Mouse (Mus musculus) liver, adult 2 months (tissue): ENCODE data around the gene Gart. TPM values are rescaled to one million over a fixed set of nuclear protein-coding genes. Genes with fewer than 3 reads are reported as not detected.
A peak's percentile ranks its signal among the peaks of the same experiment; 100 is the strongest.

Source experiments
- DNase-seq: peaks from one replicate; pipeline ENCODE4 v3.0.0-alpha.2; 2011; ENCODE audit warnings: low read depth, low spot score; ENCODE audit errors: extremely low read depth
- H3K27ac ChIP-seq: fragments of 200-500 bp; replicated peaks from 2 replicates; pipeline ENCODE4 v1.5.1; 2012; ENCODE audit warnings: low read depth, mild to moderate bottlenecking, control low read depth, inconsistent platforms, low read length; ENCODE audit not compliant: insufficient read depth
- H3K27me3 ChIP-seq: fragments of 200-500 bp; 2 replicates; pipeline ENCODE4 v1.6.1; 2012; ENCODE audit warnings: mild to moderate bottlenecking, moderate library complexity, low read length, inconsistent platforms; ENCODE audit not compliant: control insufficient read depth, insufficient read depth
- H3K36me3 ChIP-seq: fragments of 200-500 bp; 2 replicates; pipeline ENCODE4 v1.6.1; 2012; ENCODE audit warnings: low read length, inconsistent platforms; ENCODE audit not compliant: control insufficient read depth, insufficient read depth
- H3K4me1 ChIP-seq: fragments of 200-500 bp; 2 replicates; pipeline ENCODE4 v1.6.1; 2011; ENCODE audit warnings: low read length; ENCODE audit not compliant: control insufficient read depth, insufficient read depth
- H3K4me3 ChIP-seq: fragments of 200-500 bp; 2 replicates; pipeline ENCODE4 v1.5.1; 2011; ENCODE audit warnings: low read depth, mild to moderate bottlenecking, control low read depth, low read length, moderate library complexity; ENCODE audit not compliant: insufficient read depth
- H3K79me2 ChIP-seq: fragments of 200-500 bp; 2 replicates; pipeline ENCODE4 v1.6.1; 2012; ENCODE audit warnings: inconsistent platforms, mild to moderate bottlenecking, low read length, moderate library complexity; ENCODE audit not compliant: control insufficient read depth, insufficient read depth
- H3K9ac ChIP-seq: fragments of 200-500 bp; 2 replicates; pipeline ENCODE4 v1.6.1; 2012; ENCODE audit warnings: low read depth, mild to moderate bottlenecking, control low read depth, inconsistent platforms, low read length
- CTCF ChIP-seq: fragments of 200-500 bp; IDR thresholded peaks from 2 replicates; pipeline ENCODE4 v1.5.1; 2011; ENCODE audit warnings: low read depth, low read length, control low read depth
- POLR2A ChIP-seq: fragments of 200-500 bp; IDR thresholded peaks from 2 replicates; pipeline ENCODE4 v1.6.1; 2011; ENCODE audit warnings: low read length, control low read depth; ENCODE audit not compliant: insufficient read depth; ENCODE audit errors: extremely low read depth
- WGBS: fragments of 180-500 bp; shearing (Covaris S2); methylation state at CpG from one replicate; pipeline ENCODE4 v1.1.7; 2018; 5-methylcytosine and 5-hydroxymethylcytosine counted together
- polyA plus RNA-seq: library from polyadenylated mRNA; depleted of rRNA; stranded (reverse); fragments of >200 nt; gene quantifications from 2 replicates; pipeline ENCODE4 v1.2.3, GENCODE M21; 2012; rRNA removed
- total RNA-seq: library from RNA; depleted of rRNA; stranded (reverse); fragments of >200 nt; gene quantifications from 2 replicates; pipeline ENCODE4 v1.2.3, GENCODE M21; 2014; rRNA removed

Gene Gart
- total and polyA plus RNA-seq, 2 experiments: 21.3 to 25.0 TPM

DNA sequence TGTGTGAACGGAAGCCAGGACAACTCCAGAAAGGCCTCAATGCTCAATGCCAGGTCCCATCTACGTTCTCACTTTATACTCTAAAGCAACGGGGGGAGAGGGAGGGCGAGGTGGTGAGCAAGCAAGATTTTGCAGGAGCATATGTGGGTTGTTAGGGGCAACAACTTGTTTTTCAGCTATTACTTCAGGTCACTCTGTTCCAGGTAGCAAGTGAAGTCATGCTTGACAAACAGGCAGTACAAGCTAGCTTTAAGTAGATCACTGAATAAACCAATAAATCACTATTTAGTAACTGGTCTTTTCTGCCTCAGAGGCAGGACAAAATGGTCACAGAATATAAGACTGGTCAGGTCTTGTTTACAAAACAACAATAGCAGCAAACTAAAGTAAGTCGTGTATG lies 61.1 kb downstream of the Gart start:
- TF ChIP-seq POLR2A: no peak
- no peak for TF ChIP-seq CTCF
- H3K79me2 ChIP-seq: peaks cover 8% of the 10 kb centered on the region; the same call in 1 of the 2 replicates
- no peaks in the 10 kb centered on the region for H3K27me3 ChIP-seq
- no peak overlapping the region for H3K4me3 ChIP-seq
- no peaks in the 10 kb centered on the region for H3K4me1 ChIP-seq
- WGBS: 90% methylated on average over 5 of the region's 5 CpGs
- no peak overlapping the region for H3K27ac ChIP-seq
- no peak for DNase-seq
- no peak overlapping the region for H3K9ac ChIP-seq
- H3K36me3 ChIP-seq: peaks cover 11% of the 10 kb centered on the region

DNA sequence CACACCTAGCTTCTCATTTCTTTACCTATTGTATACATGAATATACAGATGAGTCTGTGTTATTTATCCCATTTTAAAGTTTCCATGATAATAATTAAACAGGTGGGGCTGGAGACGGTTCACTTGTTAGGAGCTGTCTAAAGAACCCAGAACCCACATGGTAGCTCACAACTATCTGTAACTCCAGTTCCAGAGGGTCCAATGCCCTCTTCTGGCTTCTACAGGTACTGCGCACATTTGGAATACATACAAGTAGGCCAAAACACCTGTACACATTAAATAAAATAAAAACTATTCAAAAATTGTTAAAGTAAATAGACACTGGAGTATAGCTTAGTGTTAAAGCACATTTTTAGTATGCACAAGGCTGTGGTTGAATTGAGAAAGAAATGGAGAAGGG lies 64.4 kb downstream of the Gart start:
- H3K9ac ChIP-seq: no peak overlapping the region
- H3K4me3 ChIP-seq: no peak overlapping the region
- H3K4me1 ChIP-seq: no peaks in the 10 kb centered on the region
- no peaks in the 10 kb centered on the region for H3K79me2 ChIP-seq
- peak; percentile 38 for DNase-seq
- no peak overlapping the region for H3K27ac ChIP-seq
- 78% methylated on average over 2 of the region's 2 CpGs for WGBS
- TF ChIP-seq POLR2A (no peak), CTCF (peak; percentile 37; the same call in 1 of the 2 replicates)
- H3K27me3 ChIP-seq: no peaks in the 10 kb centered on the region
- H3K36me3 ChIP-seq: peaks cover 33% of the 10 kb centered on the region

GRCm38 (mm10) chr16:91578980-91579720 lies 67.6 kb downstream of the Gart start:
- H3K27me3 ChIP-seq: no peaks in the 10 kb centered on the region
- no peak overlapping the region for H3K4me3 ChIP-seq
- no peak overlapping the region for H3K27ac ChIP-seq
- TF ChIP-seq POLR2A (no peak), CTCF (no peak)
- H3K9ac ChIP-seq: no peak overlapping the region
- DNase-seq: no peak
- H3K4me1 ChIP-seq: no peaks in the 10 kb centered on the region
- H3K36me3 ChIP-seq: peaks cover 33% of the 10 kb centered on the region
- H3K79me2 ChIP-seq: no peaks in the 10 kb centered on the region
- WGBS: 92% methylated on average over 14 of the region's 14 CpGs

GRCm38 (mm10) chr16:91575151-91575550 lies 71.6 kb downstream of the Gart start:
- Histone ChIP-seq H3K4me3 (no peak overlapping the region), H3K27ac (no peak overlapping the region), H3K9ac (no peak overlapping the region), H3K27me3 (no peaks in the 10 kb centered on the region), H3K79me2 (no peaks in the 10 kb centered on the region), H3K4me1 (no peaks in the 10 kb centered on the region; the same call in 1 of the 2 replicates), H3K36me3 (peaks cover 25% of the 10 kb centered on the region)
- TF ChIP-seq CTCF (no peak), POLR2A (no peak)
- no peak for DNase-seq
- 92% methylated on average over 13 of the region's 13 CpGs for WGBS

Other genes with a start within 250 kb of the Gart start
- 7.3 and 9.5 TPM in 2 replicates for gene Il10rb, start 240.8 kb downstream of the Gart start, total RNA-seq
- 5.0 and 5.1 TPM in 2 replicates for gene Il10rb, start 240.8 kb downstream of the Gart start, polyA plus RNA-seq
- 26.4 and 28.3 TPM in 2 replicates for gene Ifnar1, start 161.7 kb downstream of the Gart start, total RNA-seq
- gene Ifnar1, start 161.7 kb downstream of the Gart start, polyA plus RNA-seq: 11.9 and 14.0 TPM in 2 replicates
- gene Ifngr2, start 99.9 kb downstream of the Gart start, total RNA-seq: 8.2 and 10.4 TPM in 2 replicates
- 7.3 TPM in 2 replicates for gene Ifngr2, start 99.9 kb downstream of the Gart start, polyA plus RNA-seq
- gene Tmem50b, start 49.2 kb downstream of the Gart start, total RNA-seq: 3.0 and 3.4 TPM in 2 replicates
- gene Tmem50b, start 49.2 kb downstream of the Gart start, polyA plus RNA-seq: 4.9 and 6.2 TPM in 2 replicates
- 8.9 and 11.3 TPM in 2 replicates for gene Dnajc28, start 27.9 kb downstream of the Gart start, total RNA-seq
- gene Dnajc28, start 27.9 kb downstream of the Gart start, polyA plus RNA-seq: 1.9 and 2.2 TPM in 2 replicates
- gene Son, start 554 bp upstream of the Gart start, total RNA-seq: 106 and 111 TPM in 2 replicates
- gene Son, start 554 bp upstream of the Gart start, polyA plus RNA-seq: 38.0 and 59.5 TPM in 2 replicates
- gene Donson, start 41.8 kb upstream of the Gart start, total RNA-seq: 2.3 and 3.0 TPM in 2 replicates
- 1.6 and 2.9 TPM in 2 replicates for gene Donson, start 41.8 kb upstream of the Gart start, polyA plus RNA-seq
- gene Cryzl1, start 82.0 kb upstream of the Gart start, total RNA-seq: 23.1 and 24.6 TPM in 2 replicates
- gene Cryzl1, start 82.0 kb upstream of the Gart start, polyA plus RNA-seq: 9.6 and 10.1 TPM in 2 replicates
- 13.6 and 16.5 TPM in 2 replicates for gene Itsn1, start 82.3 kb upstream of the Gart start, total RNA-seq
- gene Itsn1, start 82.3 kb upstream of the Gart start, polyA plus RNA-seq: 14.4 and 16.3 TPM in 2 replicates